Mouse (Mus musculus): ENCODE measurements around the gene Flrt2.

Flrt2 gene

DNA sequence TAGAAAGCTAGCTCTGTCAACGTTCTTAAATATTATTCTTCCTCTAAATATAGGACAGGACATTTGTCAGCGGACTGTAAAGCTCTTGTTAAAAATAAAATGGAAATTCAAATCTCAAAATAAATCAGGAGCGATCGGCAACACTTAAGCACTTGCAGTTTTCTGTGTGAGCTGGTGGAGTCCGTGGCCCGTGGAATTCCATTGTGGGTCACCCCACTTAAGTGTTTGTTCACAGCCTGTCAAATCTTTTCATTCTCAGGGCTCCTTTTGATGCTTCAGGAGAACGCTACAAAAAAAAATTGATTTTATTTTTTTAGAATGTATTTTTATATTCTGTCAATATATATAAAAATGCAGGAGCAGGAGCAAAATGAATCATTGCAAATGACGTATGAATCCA lies 45.5 kb downstream of the Flrt2 start:
- no peak for DNase-seq

- DNase-seq: no peak
These were observed 46.0 kb downstream of the Flrt2 start for GRCm38 (mm10) chr12:95738031-95738430.

- DNase-seq: no peak
These were observed 46.6 kb downstream of the Flrt2 start for GRCm38 (mm10) chr12:95738491-95739135.

DNA sequence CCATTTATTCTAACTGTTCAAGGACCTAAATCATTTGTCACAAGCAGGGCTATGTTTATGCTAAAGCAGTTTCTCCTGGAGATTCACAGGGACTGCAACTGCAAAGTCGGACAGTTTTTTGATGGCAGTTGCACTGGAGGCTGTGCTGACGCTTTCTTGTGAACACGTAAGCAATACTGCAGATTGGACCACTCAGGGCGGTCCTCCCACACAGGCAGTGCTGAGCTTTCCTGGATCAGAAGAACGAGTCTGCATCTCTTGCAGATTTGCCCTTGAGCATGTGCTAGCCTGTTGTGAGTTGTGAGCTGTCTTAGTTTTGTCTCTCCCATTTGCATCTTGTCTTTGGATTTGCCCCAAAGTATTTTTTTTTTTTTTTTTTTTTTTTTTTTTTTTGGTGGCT lies 47.7 kb downstream of the Flrt2 start:
- no peak for DNase-seq

- no peak for DNase-seq
These were observed 49.3 kb downstream of the Flrt2 start for GRCm38 (mm10) chr12:95741296-95741695.

DNA sequence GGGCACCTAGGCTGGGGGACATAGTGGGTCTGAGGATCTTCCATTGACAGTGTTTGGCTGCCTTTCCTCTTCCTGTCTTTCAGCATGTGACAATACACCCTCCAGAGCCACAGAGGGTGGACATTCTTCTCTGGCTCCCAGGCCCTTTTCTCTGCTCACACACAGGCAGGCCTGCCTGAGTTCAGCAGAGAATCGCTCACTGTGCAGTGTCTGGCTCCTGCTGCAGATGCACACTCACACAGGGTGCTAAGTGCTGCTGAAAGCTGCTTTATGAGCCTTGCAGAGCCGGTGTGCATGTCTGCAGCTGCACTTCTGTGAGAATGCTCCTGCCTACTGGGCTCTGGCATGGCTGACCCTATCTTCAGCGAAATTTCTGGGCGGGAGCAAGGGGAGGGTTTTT lies 52.3 kb downstream of the Flrt2 start:
- DNase-seq: no peak

DNA sequence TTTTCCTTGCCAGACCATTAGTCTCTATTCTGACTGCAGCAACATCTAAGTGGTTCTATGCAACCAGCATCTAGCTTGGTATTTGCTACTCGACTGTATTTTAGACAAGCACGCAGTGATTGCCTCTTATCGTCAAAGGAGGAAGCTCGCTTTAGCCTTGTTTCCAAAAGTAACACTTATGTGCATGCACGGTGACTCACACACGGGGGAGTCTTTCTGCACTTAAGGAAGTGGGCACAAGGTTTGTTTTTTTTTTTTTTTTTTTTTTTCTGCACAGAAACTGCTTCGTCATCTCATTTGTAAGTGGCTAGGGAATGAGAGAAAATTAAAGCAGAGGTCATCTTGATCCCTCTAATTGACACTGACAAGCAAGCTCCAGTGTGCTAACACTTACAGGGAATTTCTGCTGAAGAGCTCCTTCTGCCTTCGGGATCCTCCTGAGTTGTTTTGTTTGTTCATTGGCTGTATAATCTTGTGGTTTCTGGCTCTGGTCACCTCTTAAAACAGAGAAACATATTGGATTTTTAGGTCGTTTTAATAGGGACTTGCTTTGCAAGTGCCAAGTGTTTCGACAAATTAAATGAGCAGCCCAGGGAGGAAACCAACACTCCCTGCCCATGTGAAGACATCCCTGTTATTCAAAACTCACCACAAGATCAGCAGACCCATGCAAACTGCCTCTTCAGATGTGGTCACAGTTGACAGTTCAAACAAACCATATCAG lies 55.0 kb downstream of the Flrt2 start:
- no peak for DNase-seq

DNA sequence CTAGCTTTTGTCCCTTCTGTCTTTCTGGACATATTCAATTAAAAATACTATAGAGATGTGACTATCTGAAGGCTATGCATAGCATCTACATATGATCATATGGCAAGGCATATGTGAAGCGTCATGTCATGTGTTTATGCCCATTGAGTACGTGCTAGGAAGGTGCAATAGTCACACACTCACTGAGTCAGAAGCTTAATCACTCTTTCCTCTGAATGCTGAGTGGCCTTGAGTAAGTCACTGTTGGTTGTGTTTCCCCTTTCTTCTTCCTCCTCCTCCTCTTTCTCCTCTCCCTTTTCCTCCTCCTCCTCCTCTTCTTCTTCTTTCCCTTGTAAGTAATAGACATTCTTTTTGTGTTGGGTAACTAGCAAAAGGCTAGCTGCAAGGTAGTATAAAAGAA lies 56.7 kb downstream of the Flrt2 start:
- no peak for DNase-seq

DNA sequence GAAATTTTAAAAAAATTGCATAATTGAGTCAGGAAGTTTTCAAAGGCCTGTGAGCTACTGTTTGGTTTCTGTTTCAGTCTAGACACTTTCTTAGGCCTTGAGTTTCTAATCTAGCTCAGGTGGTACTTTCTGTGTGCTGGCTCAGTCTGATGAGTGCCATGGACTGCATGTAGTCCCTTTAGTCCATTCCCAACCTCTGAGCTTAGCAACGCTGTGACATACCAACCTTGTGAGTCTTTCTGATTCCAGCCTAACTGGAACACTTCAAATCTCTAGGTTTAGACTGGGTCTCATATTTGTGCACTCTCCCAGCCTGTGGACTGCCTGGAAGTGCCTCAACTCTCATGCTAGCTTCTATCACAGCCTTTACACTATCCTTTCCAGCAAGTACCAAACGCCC lies 57.2 kb downstream of the Flrt2 start:
- DNase-seq: no peak

DNA sequence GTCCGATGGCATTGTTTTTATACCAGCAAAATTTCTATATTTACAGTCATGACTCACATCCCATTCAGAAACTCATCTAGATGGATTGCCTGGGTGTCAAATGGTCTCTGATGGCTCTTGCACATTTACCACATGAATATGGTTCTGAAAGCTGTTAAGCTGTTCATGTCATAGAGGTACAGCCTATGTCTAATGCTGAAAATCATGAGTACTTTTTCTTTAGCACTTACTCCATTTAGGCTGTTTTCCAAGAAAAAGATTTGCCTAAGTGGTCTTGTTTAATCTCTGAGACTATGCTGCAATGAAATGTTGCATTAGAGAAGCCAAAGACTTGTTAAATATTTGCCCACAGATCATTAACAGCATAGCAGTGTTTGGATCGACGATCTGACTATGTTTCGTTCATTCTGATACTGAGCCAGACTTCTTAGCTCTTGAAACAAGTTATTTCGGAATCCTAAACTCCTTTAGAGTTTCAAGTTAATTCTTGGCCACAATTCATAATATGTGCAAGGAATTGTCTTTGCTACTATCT lies 67.3 kb downstream of the Flrt2 start:
- DNase-seq: no peak

DNA sequence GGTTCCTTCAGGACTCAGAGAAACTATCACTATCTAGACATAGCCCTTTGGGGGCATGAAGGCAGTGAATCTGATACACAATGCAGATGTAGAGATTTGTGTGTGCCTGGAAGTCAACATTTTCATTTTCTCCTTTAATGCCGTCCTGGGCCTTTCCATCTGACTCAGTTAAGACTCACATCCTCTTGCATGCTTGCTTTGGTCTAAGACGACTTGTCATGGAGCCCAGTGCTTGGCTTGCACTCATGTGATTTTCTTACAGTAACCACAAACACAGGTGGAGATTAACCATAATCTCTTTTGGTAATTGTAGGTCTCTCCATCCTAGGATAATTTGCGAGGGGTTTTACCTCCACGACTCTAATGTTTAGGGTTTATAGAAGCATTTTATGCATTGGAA lies 73.2 kb downstream of the Flrt2 start:
- no peak for DNase-seq

DNA sequence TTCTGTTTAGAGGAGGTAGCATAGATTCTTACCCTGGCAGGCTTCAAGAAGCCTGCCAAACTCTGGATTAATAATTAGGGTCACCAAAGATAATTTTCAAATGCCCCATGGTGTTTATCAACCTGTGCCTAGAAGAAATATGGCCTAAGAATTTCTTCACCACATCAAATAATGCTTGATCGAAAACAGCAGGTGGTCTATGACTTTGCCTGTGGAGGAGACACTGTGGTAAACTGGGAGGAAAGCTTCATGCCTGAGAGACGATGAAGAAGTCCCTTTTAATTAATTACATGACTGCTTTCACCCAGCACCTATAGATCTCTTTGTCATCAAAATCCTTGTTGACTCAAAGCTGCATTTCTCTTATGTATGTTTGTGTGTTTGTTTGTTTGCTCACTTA lies 77.0 kb downstream of the Flrt2 start:
- DNase-seq: no peak

DNA sequence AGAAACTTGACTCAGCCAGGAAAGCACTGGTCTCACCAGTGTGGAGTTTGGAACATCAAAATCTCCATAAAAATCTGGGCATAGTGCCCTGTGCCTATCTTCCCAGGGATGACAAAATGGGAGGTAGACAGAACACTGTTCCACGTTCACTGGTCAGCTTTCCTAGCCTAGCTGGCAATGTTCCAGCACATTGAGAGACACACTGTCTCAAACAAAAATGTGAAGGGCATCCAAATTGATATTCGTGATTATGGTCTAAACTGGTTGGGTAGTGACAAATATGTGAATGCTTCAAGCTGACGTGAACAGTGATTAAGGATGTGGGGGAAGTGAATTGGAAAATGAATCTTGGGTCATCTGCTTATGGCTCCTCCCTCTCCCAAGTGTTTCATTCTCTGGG lies 78.2 kb downstream of the Flrt2 start:
- no peak for DNase-seq

DNA sequence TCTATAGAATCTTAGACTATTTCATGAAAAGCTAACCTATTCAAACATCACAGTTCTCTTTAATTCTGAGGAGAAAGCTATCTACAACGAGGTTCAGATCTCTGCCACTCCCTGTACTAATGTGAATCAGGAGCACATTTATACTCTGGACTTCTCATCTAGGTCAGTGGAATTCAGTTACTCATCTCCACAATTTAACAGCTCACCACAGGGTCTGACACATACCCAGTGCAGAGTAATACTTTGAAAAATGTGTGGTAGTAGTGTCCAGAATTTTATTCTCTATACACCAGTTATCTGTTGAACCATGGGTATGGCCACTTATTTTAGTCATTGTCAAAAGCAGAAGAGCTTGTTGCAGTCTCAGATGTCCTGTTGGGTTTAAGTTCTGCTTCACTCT lies 98.1 kb downstream of the Flrt2 start:
- no peak for DNase-seq

- DNase-seq: no peak
These were observed 124.6 kb downstream of the Flrt2 start for GRCm38 (mm10) chr12:95816660-95817059.

Data from cerebellum, postnatal 36 days (tissue).